Mouse (Mus musculus) E14TG2a.4 (cell line): ENCODE data around the gene Tmem210.
A peak's percentile ranks its signal among the peaks of the same experiment; 100 is the strongest.
"Not testable (repeated sequence)": the region's sequence is repeated elsewhere in the genome, so short reads cannot be mapped to it uniquely, and the experiment has no call there.

Experiments used
- H3K27me3 ChIP-seq: 2 replicates; pipeline ENCODE4 v1.6.1; 2014; ENCODE audit warnings: low read length, control low read depth; ENCODE audit not compliant: insufficient read depth
- H3K36me3 ChIP-seq: 2 replicates; pipeline ENCODE4 v1.6.1; 2014; ENCODE audit warnings: low read length, control low read depth; ENCODE audit not compliant: insufficient read depth
- H3K4me1 ChIP-seq: replicated peaks from 2 replicates; pipeline ENCODE4 v1.6.1; 2014; ENCODE audit warnings: low read depth, low read length, control low read depth
- H3K4me3 ChIP-seq: replicated peaks from 2 replicates; pipeline ENCODE4 v1.5.1; 2014; ENCODE audit warnings: mild to moderate bottlenecking, low read length
- H3K9me3 ChIP-seq: 2 replicates; pipeline ENCODE4 v1.6.1; 2014; ENCODE audit warnings: low read length, control low read depth
- CTCF ChIP-seq: conservative IDR thresholded peaks from 2 replicates; pipeline ENCODE4 v1.5.1; 2014; ENCODE audit warnings: low read length
- NANOG ChIP-seq: IDR thresholded peaks from 2 replicates; pipeline ENCODE4 v1.6.1; 2014; ENCODE audit warnings: borderline replicate concordance, low read length, mixed read lengths
- POU5F1 ChIP-seq: IDR thresholded peaks from 2 replicates; pipeline ENCODE4 v1.6.1; 2014; ENCODE audit warnings: low read length, borderline replicate concordance

Tmem210 gene

GRCm38 (mm10) chr2:25246183-25247072, 41.5 kb upstream of the Tmem210 start, which contains the start of gene AL732309.1:
TSS of gene AL732309.1 (minus strand) at chr2:25246863.
- peaks cover 77% of the 10 kb centered on the region for H3K36me3 ChIP-seq
- no peak for TF ChIP-seq POU5F1
- TF ChIP-seq NANOG: no peak
- TF ChIP-seq CTCF: no peak
- H3K9me3 ChIP-seq: no peaks in the 10 kb centered on the region

GRCm38 (mm10) chr2:25252331-25252730, 35.6 kb upstream of the Tmem210 start:
- peaks cover 69% of the 10 kb centered on the region for H3K36me3 ChIP-seq
- H3K27me3 ChIP-seq: no peaks in the 10 kb centered on the region
- H3K4me3 ChIP-seq: no peak overlapping the region
- TF ChIP-seq NANOG (no peak), POU5F1 (no peak), CTCF (no peak; the same call in 1 of the 2 replicates)
- H3K9me3 ChIP-seq: no peaks in the 10 kb centered on the region
- peaks cover 69% of the 10 kb centered on the region for H3K4me1 ChIP-seq

More at GRCm38 (mm10) chr2:25246183-25247072, 41.5 kb upstream of the Tmem210 start, which contains the start of gene AL732309.1:
- H3K27me3 ChIP-seq: peaks cover 12% of the 10 kb centered on the region
- H3K4me1 ChIP-seq: peaks cover 78% of the 10 kb centered on the region
- no peak within 1 kb of the TSS; the same call in 1 of the 2 replicates for H3K4me3 ChIP-seq

DNA sequence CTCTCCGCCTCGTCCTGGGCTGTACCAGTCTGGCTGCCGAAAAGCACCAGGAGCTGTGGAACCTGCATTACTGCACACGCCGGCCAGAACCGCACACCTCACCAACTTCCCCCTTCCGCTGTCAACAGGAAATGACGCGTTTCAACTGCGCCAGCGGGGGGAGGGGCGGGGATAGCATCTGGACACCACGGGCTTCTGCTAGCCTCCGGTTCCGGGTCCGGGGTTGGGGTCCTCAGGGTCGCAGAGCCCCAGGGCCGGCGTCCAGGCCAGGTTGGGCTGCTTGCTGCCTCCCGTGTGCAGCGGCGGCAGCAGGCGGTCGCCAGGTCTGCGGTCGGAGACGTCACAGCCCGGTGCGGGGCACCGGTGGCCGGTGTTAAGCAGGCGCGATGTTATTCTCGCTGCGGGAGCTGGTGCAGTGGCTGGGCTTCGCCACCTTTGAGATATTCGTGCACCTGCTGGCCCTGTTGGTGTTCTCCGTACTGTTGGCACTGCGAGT, 32.6 kb upstream of the Tmem210 start, which contains the start of gene Tmem203:
Gene Tmem203 (plus strand): TSS at position 156 of the 496 bp plus-strand sequence.
- no peaks in the 10 kb centered on the region for H3K27me3 ChIP-seq
- H3K4me1 ChIP-seq: peaks cover 45% of the 10 kb centered on the region
- H3K4me3 ChIP-seq: peak within 1 kb of the TSS; percentile 100
- H3K36me3 ChIP-seq: peaks cover 39% of the 10 kb centered on the region
- TF ChIP-seq CTCF (no peak), POU5F1 (no peak), NANOG (no peak)
- H3K9me3 ChIP-seq: no peaks in the 10 kb centered on the region

GRCm38 (mm10) chr2:25256443-25257109, 31.4 kb upstream of the Tmem210 start:
- peaks cover 46% of the 10 kb centered on the region for H3K4me1 ChIP-seq
- not testable (repeated sequence) for H3K9me3 ChIP-seq, H3K27me3 ChIP-seq
- H3K36me3 ChIP-seq: peaks cover 27% of the 10 kb centered on the region
- peak overlapping the region; percentile 100 for H3K4me3 ChIP-seq

DNA sequence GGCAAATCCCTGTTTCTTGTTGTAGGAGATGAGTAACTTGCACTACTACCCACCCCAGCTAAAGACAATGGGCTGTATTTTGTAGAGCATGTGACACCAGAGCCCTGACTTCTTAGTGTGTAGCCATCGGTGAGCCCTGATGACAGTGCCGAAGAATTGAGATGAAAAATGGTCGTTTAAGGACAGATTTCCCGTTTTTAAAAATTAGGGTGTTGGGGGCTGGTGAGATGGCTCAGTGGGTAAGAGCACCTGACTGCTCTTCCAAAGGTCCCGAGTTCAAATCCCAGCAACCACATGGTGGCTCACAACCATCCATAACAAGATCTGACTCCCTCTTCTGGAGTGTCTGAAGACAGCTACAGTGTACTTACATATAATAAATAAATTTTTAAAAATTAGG, 30.7 kb upstream of the Tmem210 start:
- Histone ChIP-seq H3K36me3 (peaks cover 20% of the 10 kb centered on the region), H3K4me1 (peaks cover 50% of the 10 kb centered on the region)
- not testable (repeated sequence) for H3K9me3 ChIP-seq, H3K4me3 ChIP-seq, H3K27me3 ChIP-seq

DNA sequence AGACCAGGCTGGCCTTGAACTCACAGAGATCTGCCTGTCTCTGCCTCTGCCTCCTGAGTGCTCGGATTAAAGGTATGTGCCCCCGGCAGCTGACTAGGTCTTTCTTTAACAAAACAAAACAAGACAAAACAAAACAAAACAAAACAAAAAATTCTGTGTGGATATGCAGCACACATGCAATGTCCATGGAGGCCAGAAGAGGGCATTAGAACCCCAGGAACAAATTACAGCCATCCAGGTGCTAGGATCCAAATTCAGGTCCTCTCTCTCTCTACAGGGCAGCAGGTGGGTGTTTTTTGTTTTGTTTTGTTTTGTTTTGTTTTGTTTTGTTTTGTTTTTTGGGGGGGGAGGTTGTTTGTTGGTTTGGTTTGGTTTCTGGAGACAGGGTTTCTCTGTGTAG, 29.1 kb upstream of the Tmem210 start:
- Histone ChIP-seq H3K4me1 (peaks cover 43% of the 10 kb centered on the region), H3K4me3 (no peak overlapping the region), H3K9me3 (no peaks in the 10 kb centered on the region), H3K27me3 (peaks cover 7% of the 10 kb centered on the region), H3K36me3 (peaks cover 9% of the 10 kb centered on the region)
- no peak for TF ChIP-seq POU5F1
- TF ChIP-seq CTCF: peak; percentile 82

DNA sequence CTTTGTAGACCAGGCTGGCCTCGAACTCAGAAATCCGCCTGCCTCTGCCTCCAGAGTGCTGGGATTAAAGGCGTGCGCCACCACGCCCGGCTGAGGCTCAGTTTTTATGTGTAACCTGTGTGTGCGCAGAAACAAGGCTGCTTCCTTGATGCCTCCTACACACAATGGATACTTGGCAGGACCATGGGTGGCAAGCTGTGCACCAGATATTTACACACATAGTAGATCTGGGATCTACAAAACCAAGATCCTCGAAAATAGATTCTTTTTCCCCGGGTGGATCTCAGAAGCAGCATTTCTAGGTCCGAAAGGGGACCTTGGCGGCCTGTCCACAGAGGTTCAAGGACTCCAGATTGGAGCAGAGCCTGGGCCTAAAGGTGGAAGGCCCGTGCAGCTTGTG, 26.1 kb upstream of the Tmem210 start:
- peaks cover 34% of the 10 kb centered on the region for H3K36me3 ChIP-seq
- no peaks in the 10 kb centered on the region for H3K9me3 ChIP-seq
- H3K4me1 ChIP-seq: peaks cover 54% of the 10 kb centered on the region
- H3K4me3 ChIP-seq: peak overlapping the region; percentile 95
- peaks cover 10% of the 10 kb centered on the region for H3K27me3 ChIP-seq
- no peak for TF ChIP-seq CTCF
- TF ChIP-seq NANOG: no peak
- TF ChIP-seq POU5F1: no peak

DNA sequence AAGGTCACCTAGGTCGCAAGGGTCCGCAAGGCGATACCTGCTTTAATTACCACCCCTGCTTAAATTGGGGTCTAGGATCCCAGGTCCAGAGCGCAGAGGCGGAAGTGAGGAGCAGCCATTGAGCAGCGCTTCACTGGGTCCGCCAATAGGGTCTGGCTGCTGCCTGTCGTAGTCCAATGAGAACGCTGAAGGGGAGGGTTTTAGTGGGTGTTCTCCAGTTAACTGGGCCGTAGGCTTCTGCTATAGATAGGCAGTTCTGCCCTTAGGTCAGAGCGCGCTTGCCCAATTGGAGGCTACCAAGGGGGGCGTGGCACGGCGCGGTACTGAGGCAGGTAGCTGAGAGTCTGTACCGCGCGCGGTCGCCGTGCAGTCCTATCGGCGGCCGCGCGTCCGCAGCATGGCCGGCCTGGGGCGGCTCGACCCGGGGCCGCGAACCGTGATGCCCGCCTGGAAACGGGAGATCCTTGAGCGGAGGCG, 25.6 kb upstream of the Tmem210 start, which contains the start of gene Tprn:
Gene Tprn (plus strand): TSS at position 328 of the 477 bp plus-strand sequence.
- Histone ChIP-seq H3K9me3 (no peaks in the 10 kb centered on the region), H3K27me3 (peaks cover 10% of the 10 kb centered on the region), H3K4me1 (peaks cover 55% of the 10 kb centered on the region), H3K4me3 (peak within 1 kb of the TSS; percentile 95), H3K36me3 (peaks cover 38% of the 10 kb centered on the region)
- TF ChIP-seq CTCF (no peak), POU5F1 (no peak), NANOG (no peak)
